Mouse (Mus musculus) G1E (cell line): Measurements from ENCODE around the gene Acnat2. TPM values are rescaled to one million over a fixed set of nuclear protein-coding genes. Genes with fewer than 3 reads are reported as not detected.
"Not testable (repeated sequence)": the region's sequence is repeated elsewhere in the genome, so short reads cannot be mapped to it uniquely, and the experiment has no call there.

Source experiments
- ATAC-seq: 2 replicates; pipeline ENCODE4 v1.8.0; 2016; ENCODE audit warnings: mild to moderate bottlenecking; ENCODE audit not compliant: insufficient number of reproducible peaks, poor library complexity, low FRiP score, severe bottlenecking; ENCODE audit errors: extremely low read depth
- DNase-seq: peaks from one replicate; pipeline ENCODE4 v3.0.0; 2012; ENCODE audit warnings: low spot score
- H3K27me3 ChIP-seq: 2 replicates; pipeline ENCODE4 v1.6.1; 2012; ENCODE audit warnings: mild to moderate bottlenecking, low read length, inconsistent platforms; ENCODE audit not compliant: insufficient read depth
- H3K36me3 ChIP-seq: replicated peaks from 2 replicates; pipeline ENCODE3; 2012; ENCODE audit warnings: mild to moderate bottlenecking, inconsistent platforms
- H3K4me1 ChIP-seq: 2 replicates; pipeline ENCODE4 v1.6.1; 2012; ENCODE audit warnings: low read depth, low read length, inconsistent platforms, mixed read lengths; ENCODE audit not compliant: insufficient read depth
- H3K4me3 ChIP-seq: 2 replicates; pipeline ENCODE4 v1.5.1; 2012; ENCODE audit warnings: low read depth, mild to moderate bottlenecking, inconsistent platforms, low read length, moderate library complexity, mixed read lengths
- H3K9me3 ChIP-seq: replicated peaks from 2 replicates; pipeline ENCODE4 v1.6.1; 2012; ENCODE audit warnings: inconsistent platforms
- CTCF ChIP-seq: IDR thresholded peaks from 2 replicates; pipeline ENCODE4 v1.5.1; 2012; ENCODE audit warnings: low read depth, low read length, inconsistent platforms, mixed read lengths
- GATA1 ChIP-seq: IDR thresholded peaks from 2 replicates; pipeline ENCODE4 v1.6.1; 2012; ENCODE audit warnings: borderline replicate concordance, low read length, inconsistent platforms, mixed read lengths
- GATA2 ChIP-seq: IDR thresholded peaks from 2 replicates; pipeline ENCODE4 v1.6.1; 2012; ENCODE audit warnings: low read depth, low read length, inconsistent platforms, borderline replicate concordance
- POLR2AphosphoS5 ChIP-seq: IDR thresholded peaks from 2 replicates; pipeline ENCODE4 v1.6.1; 2012; ENCODE audit warnings: low read depth, low read length, inconsistent platforms; ENCODE audit not compliant: insufficient replicate concordance
- TAL1 ChIP-seq: conservative IDR thresholded peaks from 2 replicates; pipeline ENCODE4 v1.6.1; 2012; ENCODE audit warnings: low read depth, low read length, inconsistent platforms, mixed read lengths
- polyA plus RNA-seq: library from polyadenylated mRNA; stranded (reverse); fragments of >175 nt; gene quantifications from 2 replicates; pipeline ENCODE4 v1.2.3, GENCODE M21; 2012
- total RNA-seq, 2 experiments: library from RNA; stranded (forward) in 1 of 2; stranded (reverse) in 1 of 2; fragments of 200-1000 nt in 1 of 2; fragments of >200 nt in 1 of 2; fragmentation: Nextera tagmentation in 1 of 2; gene quantifications; 2 replicates each; pipeline ENCODE4 v1.2.3; 2014 to 2017

Gene Acnat2
- total and polyA plus RNA-seq, 3 experiments, result not detected

GRCm38 (mm10) chr4:49357097-49357496 is 50.9 kb downstream of the Acnat2 start:
- H3K36me3 ChIP-seq, result no peaks in the 10 kb centered on the region
- no peak overlapping the region for H3K4me3 ChIP-seq
- H3K27me3 ChIP-seq, result no peaks in the 10 kb centered on the region
- DNase-seq (no peak), ATAC-seq (no peak)
- H3K9me3 ChIP-seq, result no peaks in the 10 kb centered on the region
- TF ChIP-seq CTCF (no peak), GATA2 (no peak), POLR2AphosphoS5 (no peak), GATA1 (no peak)
- no peaks in the 10 kb centered on the region for H3K4me1 ChIP-seq

- Histone ChIP-seq H3K36me3 (no peaks in the 10 kb centered on the region), H3K27me3 (no peaks in the 10 kb centered on the region), H3K9me3 (no peaks in the 10 kb centered on the region), H3K4me3 (no peak overlapping the region), H3K4me1 (no peaks in the 10 kb centered on the region)
- no peak for ATAC-seq
- no peak for DNase-seq
- TF ChIP-seq GATA1, result no peak
- no peak for TF ChIP-seq TAL1
- no peak for TF ChIP-seq GATA2
- TF ChIP-seq CTCF, result no peak
- TF ChIP-seq POLR2AphosphoS5, result no peak
Measured at GRCm38 (mm10) chr4:49350470-49350869, 57.5 kb downstream of the Acnat2 start.

- DNase-seq, result no peak
- Histone ChIP-seq H3K9me3 (no peaks in the 10 kb centered on the region), H3K36me3 (no peaks in the 10 kb centered on the region), H3K4me1 (no peaks in the 10 kb centered on the region), H3K27me3 (no peaks in the 10 kb centered on the region), H3K4me3 (no peak overlapping the region)
- ATAC-seq, result no peak
- TF ChIP-seq TAL1 (no peak), GATA1 (no peak), GATA2 (no peak)
Measured at GRCm38 (mm10) chr4:49348677-49349076, 59.3 kb downstream of the Acnat2 start.

GRCm38 (mm10) chr4:49348001-49348400 is 60.0 kb downstream of the Acnat2 start:
- H3K36me3 ChIP-seq, H3K4me1 ChIP-seq, H3K27me3 ChIP-seq, H3K4me3 ChIP-seq, DNase-seq, H3K9me3 ChIP-seq, ATAC-seq: not testable (repeated sequence)

GRCm38 (mm10) chr4:49340091-49340490 is 67.9 kb downstream of the Acnat2 start:
- H3K4me1 ChIP-seq, ATAC-seq, DNase-seq, H3K4me3 ChIP-seq, H3K36me3 ChIP-seq, H3K27me3 ChIP-seq, H3K9me3 ChIP-seq: not testable (repeated sequence)

GRCm38 (mm10) chr4:49337949-49338348 is 70.0 kb downstream of the Acnat2 start:
- not testable (repeated sequence) for H3K9me3 ChIP-seq, H3K36me3 ChIP-seq, H3K27me3 ChIP-seq, ATAC-seq, H3K4me1 ChIP-seq, H3K4me3 ChIP-seq, DNase-seq

Other genes starting within 250 kb of the Acnat2 start
- not detected in 2 replicates for gene Acnat1, start 65.8 kb upstream of the Acnat2 start, total RNA-seq (2014; fragmentation: Nextera tagmentation)
- gene Acnat1, start 65.8 kb upstream of the Acnat2 start, total RNA-seq (2017), result 0.17 TPM in 1 of 2 replicates, not detected in the other
- not detected in 2 replicates for gene Acnat1, start 65.8 kb upstream of the Acnat2 start, polyA plus RNA-seq
- gene Baat, start 98.4 kb upstream of the Acnat2 start, total RNA-seq (2014; fragmentation: Nextera tagmentation), result not detected in 2 replicates
- gene Baat, start 98.4 kb upstream of the Acnat2 start, total RNA-seq (2017), result 0.12 TPM in 1 of 2 replicates, not detected in the other
- not detected in 2 replicates for gene Baat, start 98.4 kb upstream of the Acnat2 start, polyA plus RNA-seq
- gene Mrpl50, start 112.9 kb upstream of the Acnat2 start, total RNA-seq (2014; fragmentation: Nextera tagmentation), result 58.4 and 68.4 TPM in 2 replicates
- 45.5 and 47.7 TPM in 2 replicates for gene Mrpl50, start 112.9 kb upstream of the Acnat2 start, total RNA-seq (2017)
- gene Mrpl50, start 112.9 kb upstream of the Acnat2 start, polyA plus RNA-seq, result 3.3 and 4.3 TPM in 2 replicates
- 17.0 and 17.5 TPM in 2 replicates for gene Zfp189, start 113.0 kb upstream of the Acnat2 start, total RNA-seq (2014; fragmentation: Nextera tagmentation)
- gene Zfp189, start 113.0 kb upstream of the Acnat2 start, total RNA-seq (2017), result 6.9 and 8.4 TPM in 2 replicates
- 1.4 and 1.5 TPM in 2 replicates for gene Zfp189, start 113.0 kb upstream of the Acnat2 start, polyA plus RNA-seq
- not detected in 2 replicates for gene Aldob, start 141.4 kb upstream of the Acnat2 start, total RNA-seq (2014; fragmentation: Nextera tagmentation)
- 0.44 TPM in 1 of 2 replicates, not detected in the other for gene Aldob, start 141.4 kb upstream of the Acnat2 start, total RNA-seq (2017)
- gene Aldob, start 141.4 kb upstream of the Acnat2 start, polyA plus RNA-seq, result not detected in 2 replicates
- 19.0 and 30.1 TPM in 2 replicates for gene Tmem246, start 189.7 kb upstream of the Acnat2 start, total RNA-seq (2014; fragmentation: Nextera tagmentation)
- gene Tmem246, start 189.7 kb upstream of the Acnat2 start, total RNA-seq (2017), result 16.6 and 19.7 TPM in 2 replicates
- gene Tmem246, start 189.7 kb upstream of the Acnat2 start, polyA plus RNA-seq, result 27.3 and 29.5 TPM in 2 replicates
- gene Rnf20, start 223.9 kb upstream of the Acnat2 start, total RNA-seq (2014; fragmentation: Nextera tagmentation), result 95.7 and 111 TPM in 2 replicates
- gene Rnf20, start 223.9 kb upstream of the Acnat2 start, total RNA-seq (2017), result 116 and 123 TPM in 2 replicates
- gene Rnf20, start 223.9 kb upstream of the Acnat2 start, polyA plus RNA-seq, result 33.6 and 35.2 TPM in 2 replicates